Mouse (Mus musculus): Measurements from ENCODE around the gene Mcm3ap. TPM values are rescaled to one million over a fixed set of nuclear protein-coding genes. Genes with fewer than 3 reads are reported as not detected.

Gene Mcm3ap
- 58.9 and 71.7 TPM in 2 replicates for polyA plus RNA-seq (2015; fragmentation: Nextera tagmentation; extraction: Ambion mirVana)

GRCm38 (mm10) chr10:76468203-76469162 lies at the start of gene Mcm3ap, which contains the start of gene Ybey:
Mcm3ap (plus strand) TSS chr10:76468927.
Ybey (minus strand) TSS chr10:76469114.
- no peaks in the 10 kb centered on the region for H3K27me3 ChIP-seq (replicated peaks)
- peak within 1 kb of the TSS; percentile 58 for H3K4me2 ChIP-seq
- peak; percentile 98 for ATAC-seq (replicated peaks)
- H3K4me3 ChIP-seq, result peak within 1 kb of the TSS; percentile 63
- H3K4me1 ChIP-seq, result peaks cover 33% of the 10 kb centered on the region
- H3K27ac ChIP-seq, result peak within 1 kb of the TSS; percentile 87
- H3K9me3 ChIP-seq, result no peaks in the 10 kb centered on the region
- 2% methylated on average over 54 of the region's 55 CpGs for WGBS
- H3K9ac ChIP-seq, result peak within 1 kb of the TSS; percentile 93
- peaks cover 13% of the 10 kb centered on the region for H3K36me3 ChIP-seq (replicated peaks)

GRCm38 (mm10) chr10:76425674-76426073 lies 43.1 kb upstream of the Mcm3ap start:
- no peak overlapping the region for H3K4me2 ChIP-seq
- no peaks in the 10 kb centered on the region for H3K4me1 ChIP-seq
- H3K27me3 ChIP-seq (replicated peaks), result no peaks in the 10 kb centered on the region
- H3K4me3 ChIP-seq, result no peak overlapping the region
- 95% methylated on average over 7 of the region's 7 CpGs for WGBS
- H3K36me3 ChIP-seq (replicated peaks), result peaks cover 45% of the 10 kb centered on the region
- no peak overlapping the region for H3K27ac ChIP-seq
- ATAC-seq (replicated peaks), result no peak
- no peaks in the 10 kb centered on the region for H3K9me3 ChIP-seq
- no peak overlapping the region for H3K9ac ChIP-seq

GRCm38 (mm10) chr10:76433925-76434324 lies 34.8 kb upstream of the Mcm3ap start:
- H3K4me3 ChIP-seq, result no peak overlapping the region
- H3K9ac ChIP-seq, result no peak overlapping the region
- H3K4me2 ChIP-seq, result no peak overlapping the region
- no peaks in the 10 kb centered on the region for H3K4me1 ChIP-seq
- no peaks in the 10 kb centered on the region for H3K27me3 ChIP-seq (replicated peaks)
- whole genome bisulfite sequencing, result 91% methylated on average over 11 of the region's 11 CpGs
- no peak for ATAC-seq (replicated peaks)
- no peaks in the 10 kb centered on the region for H3K9me3 ChIP-seq
- H3K36me3 ChIP-seq (replicated peaks), result peaks cover 60% of the 10 kb centered on the region; the same call in 1 of the 2 replicates
- no peak overlapping the region for H3K27ac ChIP-seq

- Histone ChIP-seq H3K27me3 (replicated peaks) (no peaks in the 10 kb centered on the region), H3K4me2 (no peak overlapping the region), H3K36me3 (replicated peaks) (peaks cover 25% of the 10 kb centered on the region; the same call in 1 of the 2 replicates), H3K4me1 (peaks cover 19% of the 10 kb centered on the region), H3K4me3 (no peak overlapping the region), H3K9me3 (no peaks in the 10 kb centered on the region), H3K27ac (no peak overlapping the region), H3K9ac (no peak overlapping the region)
- ATAC-seq (replicated peaks), result no peak
- WGBS, result 93% methylated on average over 9 of the region's 9 CpGs
Measured at GRCm38 (mm10) chr10:76439107-76439890, 29.4 kb upstream of the Mcm3ap start.

GRCm38 (mm10) chr10:76440281-76440680 lies 28.4 kb upstream of the Mcm3ap start, which contains the start of gene AC141477.1:
AC141477.1 (minus strand) TSS chr10:76440444.
- H3K27me3 ChIP-seq (replicated peaks), result no peaks in the 10 kb centered on the region
- peaks cover 16% of the 10 kb centered on the region; the same call in 1 of the 2 replicates for H3K36me3 ChIP-seq (replicated peaks)
- 0 out of 2 replicates have a peak within 1 kb of the TSS, but pooled peaks have one; percentile 82 for H3K4me3 ChIP-seq
- no peak within 1 kb of the TSS for H3K4me2 ChIP-seq
- peaks cover 19% of the 10 kb centered on the region for H3K4me1 ChIP-seq
- no peak within 1 kb of the TSS for H3K9ac ChIP-seq
- no peak within 1 kb of the TSS for H3K27ac ChIP-seq
- WGBS, result 95% methylated on average over 17 of the region's 17 CpGs
- ATAC-seq (replicated peaks), result no peak
- H3K9me3 ChIP-seq, result no peaks in the 10 kb centered on the region

- peak within 1 kb of the TSS; percentile 57 for H3K9ac ChIP-seq
- peak within 1 kb of the TSS; percentile 89 for H3K27ac ChIP-seq
- H3K9me3 ChIP-seq, result no peaks in the 10 kb centered on the region
- peaks cover 19% of the 10 kb centered on the region for H3K4me1 ChIP-seq
- ATAC-seq (replicated peaks), result peak; percentile 99
- no peaks in the 10 kb centered on the region for H3K27me3 ChIP-seq (replicated peaks)
- peak within 1 kb of the TSS; percentile 77 for H3K4me2 ChIP-seq
- under 1% methylated on average over 78 of the region's 78 CpGs for WGBS
- no peaks in the 10 kb centered on the region for H3K36me3 ChIP-seq (replicated peaks)
- H3K4me3 ChIP-seq, result peak within 1 kb of the TSS; percentile 82
Measured at GRCm38 (mm10) chr10:76442178-76443088, 26.3 kb upstream of the Mcm3ap start, which contains the start of gene Pcnt. Pcnt (minus strand) TSS chr10:76442786.

- H3K4me3 ChIP-seq, result no peak overlapping the region
- H3K4me2 ChIP-seq, result no peak overlapping the region
- 81% methylated on average over 4 of the region's 4 CpGs for WGBS
- peaks cover 14% of the 10 kb centered on the region for H3K4me1 ChIP-seq
- ATAC-seq (replicated peaks), result no peak
- H3K27me3 ChIP-seq (replicated peaks), result no peaks in the 10 kb centered on the region
- no peaks in the 10 kb centered on the region for H3K36me3 ChIP-seq (replicated peaks)
- no peaks in the 10 kb centered on the region for H3K9me3 ChIP-seq
- no peak overlapping the region for H3K9ac ChIP-seq
- no peak overlapping the region for H3K27ac ChIP-seq
Measured at GRCm38 (mm10) chr10:76445996-76446681, 22.6 kb upstream of the Mcm3ap start.

- no peak overlapping the region for H3K9ac ChIP-seq
- no peak overlapping the region for H3K4me2 ChIP-seq
- H3K4me3 ChIP-seq, result no peak overlapping the region
- no peak for ATAC-seq (replicated peaks)
- H3K9me3 ChIP-seq, result no peaks in the 10 kb centered on the region
- H3K4me1 ChIP-seq, result peaks cover 7% of the 10 kb centered on the region
- no peak overlapping the region for H3K27ac ChIP-seq
- WGBS, result 84% methylated on average over 15 of the region's 15 CpGs
- no peaks in the 10 kb centered on the region for H3K27me3 ChIP-seq (replicated peaks)
- H3K36me3 ChIP-seq (replicated peaks), result no peaks in the 10 kb centered on the region
Measured at GRCm38 (mm10) chr10:76447406-76448229, 21.1 kb upstream of the Mcm3ap start.

- Histone ChIP-seq H3K4me2 (no peak within 1 kb of the TSS), H3K9me3 (no peaks in the 10 kb centered on the region), H3K27ac (no peak within 1 kb of the TSS), H3K9ac (no peak within 1 kb of the TSS), H3K4me3 (no peak within 1 kb of the TSS), H3K4me1 (no peaks in the 10 kb centered on the region), H3K27me3 (replicated peaks) (no peaks in the 10 kb centered on the region), H3K36me3 (replicated peaks) (no peaks in the 10 kb centered on the region)
- 63% methylated on average over 5 of the region's 5 CpGs for WGBS
- no peak for ATAC-seq (replicated peaks)
Measured at GRCm38 (mm10) chr10:76448851-76449250, 19.9 kb upstream of the Mcm3ap start, which contains the start of gene 2610028H24Rik. 2610028H24Rik (plus strand) TSS chr10:76449081.

GRCm38 (mm10) chr10:76455289-76455688 lies 13.4 kb upstream of the Mcm3ap start:
- 46% methylated on average over 5 of the region's 5 CpGs for WGBS
- H3K4me2 ChIP-seq, result no peak overlapping the region
- H3K27ac ChIP-seq, result no peak overlapping the region
- H3K9ac ChIP-seq, result no peak overlapping the region
- H3K36me3 ChIP-seq (replicated peaks), result no peaks in the 10 kb centered on the region
- no peak for ATAC-seq (replicated peaks)
- no peaks in the 10 kb centered on the region for H3K9me3 ChIP-seq
- no peak overlapping the region for H3K4me3 ChIP-seq
- no peaks in the 10 kb centered on the region for H3K27me3 ChIP-seq (replicated peaks)
- no peaks in the 10 kb centered on the region for H3K4me1 ChIP-seq

All from midbrain, embryonic 15.5 days (tissue).